Mouse (Mus musculus): ENCODE measurements around the gene Tcf21. TPM values are rescaled to one million over a fixed set of nuclear protein-coding genes. Genes with fewer than 3 reads are reported as not detected.
A peak's percentile ranks its signal among the peaks of the same experiment; 100 is the strongest.

The Tcf21 gene
- polyA plus RNA-seq, 1 experiment from 2014 or later = 0.55 TPM

DNA sequence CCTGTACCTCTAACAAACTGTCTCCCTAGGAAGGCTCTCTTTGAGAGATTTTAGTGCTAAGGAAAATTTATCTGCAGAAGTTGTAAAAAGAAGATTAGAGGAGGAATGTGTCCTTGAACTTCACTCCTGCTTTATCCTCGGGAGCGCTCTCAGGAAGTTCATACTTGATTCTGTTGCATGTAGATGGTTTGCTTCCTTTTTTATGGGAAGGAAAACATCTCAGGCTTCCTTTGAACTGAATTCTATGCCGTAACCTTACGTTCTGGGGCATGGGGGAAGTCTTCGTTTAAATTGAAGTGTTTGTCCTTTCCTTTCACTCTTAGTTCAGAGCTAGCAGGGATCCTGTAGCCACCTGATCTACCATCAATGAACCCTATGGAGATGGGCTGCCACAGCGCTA is 2.9 kb upstream of the Tcf21 start:
- H3K4me2 ChIP-seq (replicated peaks) = no peak overlapping the region
- no peaks in the 10 kb centered on the region for H3K36me3 ChIP-seq
- peaks cover 6% of the 10 kb centered on the region for H3K4me1 ChIP-seq
- ATAC-seq (ENCODE audit: low FRiP score, low read depth) = no peak
- H3K9ac ChIP-seq = no peak overlapping the region
- 9% methylated on average over 6 of the region's 6 CpGs for WGBS
- no peaks in the 10 kb centered on the region for H3K9me3 ChIP-seq
- no peak overlapping the region for H3K4me3 ChIP-seq
- no peak overlapping the region for H3K27ac ChIP-seq
- H3K27me3 ChIP-seq (replicated peaks) = peaks cover 59% of the 10 kb centered on the region

DNA sequence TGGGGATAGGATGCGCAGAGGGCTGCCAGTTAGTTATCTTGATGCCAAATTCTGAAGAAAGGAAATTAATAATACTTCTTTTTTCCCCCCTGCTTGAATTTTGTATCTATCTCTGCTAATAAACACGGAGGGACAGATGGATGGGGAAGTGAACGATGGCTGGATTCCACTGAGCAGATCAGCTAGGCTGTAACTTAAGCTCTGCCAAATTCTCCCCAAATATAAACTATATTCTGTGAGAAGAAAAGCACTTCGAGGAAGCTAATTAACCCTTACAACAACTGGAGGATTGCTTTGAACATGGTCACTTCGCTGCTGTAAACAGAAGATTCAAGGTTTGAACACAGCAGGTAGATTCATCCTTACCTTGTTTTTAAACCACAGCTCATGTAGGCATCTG is 2.5 kb upstream of the Tcf21 start:
- no peak for ATAC-seq (ENCODE audit: low FRiP score, low read depth)
- H3K9me3 ChIP-seq = no peaks in the 10 kb centered on the region
- 13% methylated on average over 5 of the region's 5 CpGs for WGBS
- H3K4me1 ChIP-seq = peaks cover 6% of the 10 kb centered on the region
- peaks cover 63% of the 10 kb centered on the region for H3K27me3 ChIP-seq (replicated peaks)
- no peak overlapping the region for H3K27ac ChIP-seq
- H3K4me2 ChIP-seq (replicated peaks) = no peak overlapping the region
- no peak overlapping the region for H3K9ac ChIP-seq
- H3K4me3 ChIP-seq = no peak overlapping the region
- H3K36me3 ChIP-seq = no peaks in the 10 kb centered on the region

- Histone ChIP-seq H3K9ac (no peak overlapping the region), H3K27me3 (replicated peaks) (peaks cover 67% of the 10 kb centered on the region), H3K9me3 (no peaks in the 10 kb centered on the region), H3K27ac (no peak overlapping the region), H3K36me3 (no peaks in the 10 kb centered on the region), H3K4me1 (peaks cover 6% of the 10 kb centered on the region), H3K4me3 (no peak overlapping the region), H3K4me2 (replicated peaks) (no peak overlapping the region)
- WGBS = 1% methylated on average over 5 of the region's 5 CpGs
- no peak for ATAC-seq (ENCODE audit: low FRiP score, low read depth)
Measured at GRCm38 (mm10) chr10:22821709-22822108, 1.7 kb upstream of the Tcf21 start.

GRCm38 (mm10) chr10:22821267-22821666 is 1.3 kb upstream of the Tcf21 start:
- ATAC-seq (ENCODE audit: low FRiP score, low read depth) = no peak
- Histone ChIP-seq H3K4me1 (peaks cover 6% of the 10 kb centered on the region), H3K4me3 (no peak overlapping the region), H3K27ac (no peak overlapping the region), H3K36me3 (no peaks in the 10 kb centered on the region), H3K27me3 (replicated peaks) (peaks cover 71% of the 10 kb centered on the region), H3K9me3 (no peaks in the 10 kb centered on the region), H3K4me2 (replicated peaks) (no peak overlapping the region), H3K9ac (no peak overlapping the region)
- WGBS = 18% methylated on average over 1 of the region's 1 CpGs

- H3K4me1 ChIP-seq = peaks cover 6% of the 10 kb centered on the region
- 12% methylated on average over 2 of the region's 2 CpGs for WGBS
- no peak for ATAC-seq (ENCODE audit: low FRiP score, low read depth)
- H3K4me2 ChIP-seq (replicated peaks) = no peak overlapping the region
- H3K27ac ChIP-seq = no peak overlapping the region
- peaks cover 76% of the 10 kb centered on the region for H3K27me3 ChIP-seq (replicated peaks)
- H3K9me3 ChIP-seq = no peaks in the 10 kb centered on the region
- H3K36me3 ChIP-seq = no peaks in the 10 kb centered on the region
- H3K9ac ChIP-seq = no peak overlapping the region
- no peak overlapping the region for H3K4me3 ChIP-seq
Measured at GRCm38 (mm10) chr10:22820841-22821240, 867 bp upstream of the Tcf21 start.

GRCm38 (mm10) chr10:22819239-22819870 is 619 bp downstream of the Tcf21 start:
- H3K27me3 ChIP-seq (replicated peaks) = peaks cover 90% of the 10 kb centered on the region
- H3K4me1 ChIP-seq = peaks cover 6% of the 10 kb centered on the region
- under 1% methylated on average over 42 of the region's 42 CpGs for WGBS
- no peak overlapping the region for H3K9ac ChIP-seq
- peak overlapping the region; percentile 32 for H3K4me2 ChIP-seq (replicated peaks)
- ATAC-seq (ENCODE audit: low FRiP score, low read depth) = 0 out of 2 replicates have a peak, but pooled peaks have one; percentile 19
- H3K4me3 ChIP-seq = 0 out of 2 replicates have a peak overlapping the region, but pooled peaks have one; percentile 1
- no peaks in the 10 kb centered on the region for H3K36me3 ChIP-seq
- H3K27ac ChIP-seq = no peak overlapping the region
- no peaks in the 10 kb centered on the region for H3K9me3 ChIP-seq

GRCm38 (mm10) chr10:22818600-22819238 is 1.3 kb downstream of the Tcf21 start:
- peaks cover 92% of the 10 kb centered on the region for H3K27me3 ChIP-seq (replicated peaks)
- H3K36me3 ChIP-seq = no peaks in the 10 kb centered on the region
- under 1% methylated on average over 12 of the region's 12 CpGs for WGBS
- no peak overlapping the region for H3K27ac ChIP-seq
- H3K9me3 ChIP-seq = no peaks in the 10 kb centered on the region
- ATAC-seq (ENCODE audit: low FRiP score, low read depth) = no peak
- H3K4me2 ChIP-seq (replicated peaks) = peak overlapping the region; percentile 32
- no peak overlapping the region for H3K4me3 ChIP-seq
- H3K4me1 ChIP-seq = peaks cover 6% of the 10 kb centered on the region
- H3K9ac ChIP-seq = no peak overlapping the region

DNA sequence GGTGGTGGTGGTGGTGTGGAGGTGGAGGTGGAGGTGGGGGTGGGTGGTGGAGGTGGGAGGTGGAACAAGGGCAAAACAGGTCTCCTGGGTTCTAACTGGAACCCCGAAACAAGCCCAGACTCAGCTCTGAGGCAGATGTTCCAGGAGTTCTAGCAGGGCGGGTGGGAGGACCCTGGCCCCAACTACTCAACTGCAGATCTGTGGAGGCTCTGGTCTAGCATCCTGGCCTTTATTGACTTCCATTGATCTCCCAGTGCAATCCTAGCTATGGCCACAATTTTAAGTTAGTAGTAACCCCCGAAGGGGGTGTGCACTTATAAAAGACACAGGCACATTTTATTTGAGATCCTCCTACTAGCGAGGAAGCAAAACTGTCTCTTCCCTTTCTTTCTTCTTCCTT is 2.0 kb downstream of the Tcf21 start:
- Histone ChIP-seq H3K9ac (no peak overlapping the region), H3K36me3 (no peaks in the 10 kb centered on the region), H3K4me2 (replicated peaks) (no peak overlapping the region), H3K4me1 (peaks cover 9% of the 10 kb centered on the region), H3K27ac (no peak overlapping the region), H3K27me3 (replicated peaks) (peaks cover 94% of the 10 kb centered on the region), H3K4me3 (no peak overlapping the region), H3K9me3 (no peaks in the 10 kb centered on the region)
- ATAC-seq (ENCODE audit: low FRiP score, low read depth) = no peak
- WGBS = 4% methylated on average over 4 of the region's 4 CpGs

GRCm38 (mm10) chr10:22817561-22817960 is 2.4 kb downstream of the Tcf21 start:
- under 1% methylated on average over 18 of the region's 18 CpGs for WGBS

DNA sequence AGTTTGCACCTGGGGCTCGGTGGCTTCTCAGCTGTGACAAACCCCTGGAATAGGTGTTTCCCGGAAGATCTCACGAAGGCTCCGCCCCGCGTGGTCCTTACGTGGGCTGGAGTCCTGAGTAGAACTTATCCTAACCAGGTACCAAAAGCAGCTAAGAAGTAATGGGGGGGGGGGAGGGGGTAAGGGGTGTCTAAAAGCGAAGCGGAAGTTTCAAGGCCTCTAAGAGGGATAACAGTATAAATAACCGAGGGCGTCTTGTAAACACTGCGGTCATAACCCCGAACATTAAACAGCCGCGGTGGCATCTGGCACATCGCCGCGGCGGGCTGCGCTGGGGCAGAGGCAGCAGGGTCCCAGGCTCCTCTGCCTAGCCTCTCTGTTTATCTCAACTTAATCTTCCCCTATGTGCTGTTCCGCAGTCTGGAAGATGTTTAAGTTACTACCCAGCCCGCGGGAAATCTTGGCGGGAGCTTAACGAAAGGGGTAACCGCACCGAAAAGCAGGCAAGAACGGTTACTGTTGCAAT is 3.7 kb downstream of the Tcf21 start:
- peaks cover 92% of the 10 kb centered on the region for H3K27me3 ChIP-seq (replicated peaks)
- no peak overlapping the region for H3K9ac ChIP-seq
- H3K9me3 ChIP-seq = no peaks in the 10 kb centered on the region
- under 1% methylated on average over 28 of the region's 28 CpGs for WGBS
- H3K4me1 ChIP-seq = peaks cover 9% of the 10 kb centered on the region
- no peaks in the 10 kb centered on the region for H3K36me3 ChIP-seq
- H3K4me2 ChIP-seq (replicated peaks) = no peak overlapping the region
- ATAC-seq (ENCODE audit: low FRiP score, low read depth) = no peak
- no peak overlapping the region for H3K4me3 ChIP-seq
- no peak overlapping the region for H3K27ac ChIP-seq

More at GRCm38 (mm10) chr10:22817561-22817960, 2.4 kb downstream of the Tcf21 start:
- no peaks in the 10 kb centered on the region for H3K36me3 ChIP-seq
- no peak overlapping the region for H3K4me3 ChIP-seq
- H3K27ac ChIP-seq = no peak overlapping the region
- no peak overlapping the region for H3K4me2 ChIP-seq (replicated peaks)
- H3K4me1 ChIP-seq = peaks cover 9% of the 10 kb centered on the region
- peaks cover 92% of the 10 kb centered on the region for H3K27me3 ChIP-seq (replicated peaks)
- no peak for ATAC-seq (ENCODE audit: low FRiP score, low read depth)
- H3K9me3 ChIP-seq = no peaks in the 10 kb centered on the region
- no peak overlapping the region for H3K9ac ChIP-seq

DNA sequence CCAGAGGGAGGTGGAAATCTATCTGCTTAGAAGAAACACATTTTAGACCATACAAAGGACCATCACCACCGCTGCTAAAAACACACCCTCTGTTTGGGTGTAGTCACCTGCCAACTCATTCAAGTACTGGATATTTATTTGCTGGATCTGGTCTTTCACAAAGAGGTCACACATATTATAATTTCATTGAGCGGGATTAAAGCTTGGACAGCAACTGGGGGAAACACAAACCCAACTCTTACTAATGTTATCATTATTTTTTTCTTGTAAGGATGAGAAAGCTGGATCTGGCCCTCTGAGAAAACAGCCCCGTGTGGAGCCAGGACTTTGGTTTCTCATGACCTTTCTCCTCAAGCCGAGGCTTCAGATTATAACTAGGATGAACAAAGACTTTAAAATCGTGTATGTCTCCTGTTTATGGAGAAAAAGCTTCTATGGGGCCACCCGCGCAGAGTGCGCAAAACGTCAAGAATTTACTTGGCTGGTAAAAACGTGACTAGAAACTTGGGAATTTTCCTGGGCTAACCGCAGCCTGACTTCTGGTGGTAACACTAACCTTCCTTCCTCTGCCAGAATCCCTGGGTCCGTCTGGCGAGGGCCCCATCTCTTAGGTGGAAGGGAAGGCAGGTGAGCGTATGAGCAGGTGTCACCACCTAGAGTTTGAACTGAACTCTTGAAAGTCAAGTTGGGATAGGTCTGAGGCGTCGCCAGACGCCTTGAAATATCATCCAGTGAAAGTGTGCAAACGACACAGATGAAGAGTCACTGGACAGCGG is 4.3 kb downstream of the Tcf21 start:
- no peak overlapping the region for H3K27ac ChIP-seq
- H3K4me1 ChIP-seq = peaks cover 9% of the 10 kb centered on the region
- no peak overlapping the region for H3K4me3 ChIP-seq
- H3K36me3 ChIP-seq = no peaks in the 10 kb centered on the region
- no peak for ATAC-seq (ENCODE audit: low FRiP score, low read depth)
- 1% methylated on average over 19 of the region's 19 CpGs for WGBS
- no peaks in the 10 kb centered on the region for H3K9me3 ChIP-seq
- no peak overlapping the region for H3K4me2 ChIP-seq (replicated peaks)
- H3K27me3 ChIP-seq (replicated peaks) = peaks cover 90% of the 10 kb centered on the region
- no peak overlapping the region for H3K9ac ChIP-seq

GRCm38 (mm10) chr10:22814771-22815170 is 5.2 kb downstream of the Tcf21 start:
- no peak for ATAC-seq (ENCODE audit: low FRiP score, low read depth)
- Histone ChIP-seq H3K9me3 (no peaks in the 10 kb centered on the region), H3K4me3 (no peak overlapping the region), H3K4me2 (replicated peaks) (no peak overlapping the region), H3K27ac (no peak overlapping the region), H3K9ac (no peak overlapping the region), H3K27me3 (replicated peaks) (peaks cover 90% of the 10 kb centered on the region), H3K4me1 (peaks cover 9% of the 10 kb centered on the region), H3K36me3 (no peaks in the 10 kb centered on the region)
- 1% methylated on average over 2 of the region's 2 CpGs for WGBS

All from neural tube, embryonic 12.5 days (tissue).